Mouse (Mus musculus) liver, embryonic 14.5 days (tissue): ENCODE results near the gene Icam5. TPM values are rescaled to one million over a fixed set of nuclear protein-coding genes. Genes with fewer than 3 reads are reported as not detected.
"Not testable (repeated sequence)": the region's sequence is repeated elsewhere in the genome, so short reads cannot be mapped to it uniquely, and the experiment has no call there.

Experiments used
- ATAC-seq: fragments of 200-750 bp; cut with Nextera tagmentation; 2 replicates; pipeline ENCODE4 v1.8.0; 2017; ENCODE audit warnings: moderate number of reproducible peaks, mild to moderate bottlenecking, moderate library complexity; ENCODE audit not compliant: insufficient read depth
- DNase-seq, 3 experiments: peaks; one replicate each; pipeline ENCODE4 v3.0.0-alpha.2; 2012 to 2013; ENCODE audit warnings: low read depth in 3 of 3, low spot score in 3 of 3
- H3K27ac ChIP-seq: fragments of 300-500 bp; sonication (generic); 2 replicates; pipeline ENCODE4 v1.5.1; 2014; ENCODE audit warnings: moderate library complexity, mild to moderate bottlenecking, control low read depth, inconsistent platforms
- H3K27me3 ChIP-seq: fragments of 300-500 bp; sonication (generic); 2 replicates; pipeline ENCODE4 v1.6.1; 2014; ENCODE audit warnings: mild to moderate bottlenecking, low read length, moderate library complexity; ENCODE audit not compliant: control insufficient read depth, insufficient read depth
- H3K36me3 ChIP-seq: fragments of 300-500 bp; sonication (generic); replicated peaks from 2 replicates; pipeline ENCODE4 v1.6.1; 2014; ENCODE audit warnings: low read depth; ENCODE audit not compliant: control insufficient read depth, insufficient read depth
- H3K4me1 ChIP-seq, 2 experiments: fragments of 200-500 bp in 1 of 2; fragments of 300-500 bp in 1 of 2; sonication (generic) in 1 of 2; replicated peaks; 2 replicates each; pipeline ENCODE4 v1.6.1; 2012 to 2014; ENCODE audit warnings: antibody characterized with exemption in 1 of 2, inconsistent platforms in 1 of 2, low read length in 1 of 2; ENCODE audit not compliant: control insufficient read depth in 2 of 2, insufficient read depth in 2 of 2
- H3K4me2 ChIP-seq: fragments of 300-500 bp; sonication (generic); 2 replicates; pipeline ENCODE4 v1.6.1; 2014; ENCODE audit warnings: low read depth, mild to moderate bottlenecking, control low read depth, moderate library complexity
- H3K4me3 ChIP-seq, 2 experiments: fragments of 200-500 bp in 1 of 2; fragments of 300-500 bp in 1 of 2; sonication (generic) in 1 of 2; 2 replicates each; pipeline ENCODE4 v1.5.1; 2012 to 2014; ENCODE audit warnings: low read depth in 2 of 2, low read length in 2 of 2, mild to moderate bottlenecking in 2 of 2, control low read depth in 1 of 2, inconsistent platforms in 1 of 2, moderate library complexity in 1 of 2; ENCODE audit not compliant: insufficient read depth in 1 of 2
- H3K9ac ChIP-seq: fragments of 300-500 bp; sonication (generic); replicated peaks from 2 replicates; pipeline ENCODE4 v1.6.1; 2014; ENCODE audit warnings: mild to moderate bottlenecking, control low read depth, moderate library complexity
- H3K9me3 ChIP-seq: fragments of 300-500 bp; sonication (generic); 2 replicates; pipeline ENCODE4 v1.6.1; 2016; ENCODE audit warnings: low read length, mixed read lengths; ENCODE audit not compliant: control insufficient read depth
- CTCF ChIP-seq: IDR thresholded peaks from 2 replicates; pipeline ENCODE4 v1.5.1; 2016; ENCODE audit warnings: antibody characterized with exemption, low read depth, control low read depth
- EP300 ChIP-seq: IDR thresholded peaks from 2 replicates; pipeline ENCODE4 v1.6.1; 2016; ENCODE audit warnings: antibody characterized with exemption, low read depth
- WGBS: fragments of 180-500 bp; shearing (Covaris S2); extraction: QIAGEN DNeasy Blood & Tissue Kit; methylation state at CpG from one replicate; pipeline ENCODE4 v1.1.7; 2014; ENCODE audit not compliant: insufficient replicate concordance; 5-methylcytosine and 5-hydroxymethylcytosine counted together
- polyA plus RNA-seq, 2 experiments: library from polyadenylated mRNA; depleted of rRNA in 1 of 2; stranded (reverse) in 1 of 2; unstranded in 1 of 2; fragments of >200 nt; fragmentation: Nextera tagmentation in 1 of 2; extraction: Ambion mirVana in 1 of 2; gene quantifications; 2 replicates each; pipeline versions ENCODE4 v1.2.1 to v1.2.3; 2012 to 2014

The Icam5 gene
- polyA plus RNA-seq, 2 experiments, result 0.28 to 0.87 TPM

- no peak overlapping the region for H3K4me3 ChIP-seq
- WGBS, result 86% methylated on average over 10 of the region's 10 CpGs
- ATAC-seq (no peak), DNase-seq (no peak)
- H3K9ac ChIP-seq, result no peak overlapping the region
- no peaks in the 10 kb centered on the region for H3K9me3 ChIP-seq
- TF ChIP-seq CTCF (no peak), EP300 (no peak)
- H3K36me3 ChIP-seq, result no peaks in the 10 kb centered on the region; the same call in 1 of the 2 replicates
- no peak overlapping the region for H3K27ac ChIP-seq
- no peak overlapping the region for H3K4me2 ChIP-seq
- no peaks in the 10 kb centered on the region for H3K27me3 ChIP-seq
- peaks cover 9 to 14% of the 10 kb centered on the region in 2 experiments for H3K4me1 ChIP-seq
Observed at GRCm38 (mm10) chr9:21007313-21007952, 24.4 kb upstream of the Icam5 start.

- WGBS, result 71% methylated on average over 7 of the region's 7 CpGs
- no peak overlapping the region for H3K4me3 ChIP-seq
- ATAC-seq (no peak), DNase-seq (no peak)
- TF ChIP-seq CTCF, result peak; percentile 55
- no peak for TF ChIP-seq EP300
- H3K9me3 ChIP-seq, result no peaks in the 10 kb centered on the region
- peaks cover 9 to 15% of the 10 kb centered on the region in 2 experiments for H3K4me1 ChIP-seq
- H3K9ac ChIP-seq, result no peak overlapping the region
- no peaks in the 10 kb centered on the region; the same call in 1 of the 2 replicates for H3K36me3 ChIP-seq
- no peaks in the 10 kb centered on the region for H3K27me3 ChIP-seq
- H3K4me2 ChIP-seq, result no peak overlapping the region
- H3K27ac ChIP-seq, result no peak overlapping the region
Observed at GRCm38 (mm10) chr9:21008007-21008406, 23.9 kb upstream of the Icam5 start.

DNA sequence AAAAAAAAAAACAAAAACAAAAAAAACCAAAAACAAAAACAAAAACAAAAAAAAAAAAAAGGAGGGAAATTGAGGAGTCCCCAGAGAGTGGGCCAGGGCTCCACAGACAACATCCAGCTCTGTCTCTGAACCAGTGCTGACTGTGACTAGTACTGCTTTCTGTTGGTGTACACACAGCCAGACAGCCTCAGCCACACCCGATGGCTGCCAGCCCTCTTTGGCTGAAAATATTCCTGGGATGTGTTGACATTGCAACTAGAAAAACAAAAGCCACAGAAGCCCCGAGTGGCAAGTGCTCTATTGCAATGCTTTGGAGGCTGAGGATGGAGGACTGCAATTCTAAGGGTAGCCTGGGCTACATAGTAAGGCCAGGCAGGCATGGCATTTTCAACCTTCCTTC is 21.5 kb upstream of the Icam5 start:
- Histone ChIP-seq H3K27ac (no peak overlapping the region), H3K27me3 (peaks cover 12% of the 10 kb centered on the region), H3K9me3 (no peaks in the 10 kb centered on the region), H3K4me3 (no peak overlapping the region), H3K9ac (no peak overlapping the region), H3K36me3 (no peaks in the 10 kb centered on the region; the same call in 1 of the 2 replicates), H3K4me1 (peaks cover 6 to 16% of the 10 kb centered on the region in 2 experiments), H3K4me2 (no peak overlapping the region)
- ATAC-seq (no peak), DNase-seq (no peak)
- TF ChIP-seq CTCF, result no peak
- no peak for TF ChIP-seq EP300
- WGBS, result 39% methylated on average over 2 of the region's 2 CpGs

DNA sequence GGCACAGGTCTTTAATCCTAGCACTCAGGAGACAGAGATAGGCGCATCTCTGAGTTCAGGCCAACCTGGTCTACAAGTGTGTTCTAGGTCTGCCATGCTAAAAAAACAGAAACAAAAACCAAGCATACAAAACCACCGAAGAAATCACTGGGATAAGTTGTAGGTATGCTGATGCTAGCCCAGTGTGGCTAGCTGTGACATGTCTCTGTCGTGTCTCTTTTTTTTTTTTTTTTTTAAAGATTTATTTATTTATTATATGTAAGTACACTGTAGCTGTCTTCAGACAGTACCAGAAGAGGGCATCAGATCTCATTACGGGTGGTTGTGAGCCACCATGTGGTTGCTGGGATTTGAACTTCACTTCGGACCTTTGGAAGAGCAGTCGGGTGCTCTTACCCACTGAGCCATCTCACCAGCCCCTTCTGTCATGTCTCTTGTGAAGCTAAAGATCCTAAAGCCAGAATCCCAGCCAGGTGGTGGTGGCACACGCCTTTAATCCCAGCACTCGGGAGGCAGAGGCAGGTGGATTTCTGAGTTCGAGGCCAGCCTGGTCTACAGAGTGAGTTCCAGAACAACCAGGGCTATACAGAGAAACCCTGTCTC is 20.8 kb upstream of the Icam5 start:
- H3K4me2 ChIP-seq, H3K9ac ChIP-seq, H3K4me3 ChIP-seq, DNase-seq, ATAC-seq, H3K36me3 ChIP-seq, H3K9me3 ChIP-seq, H3K27ac ChIP-seq: not testable (repeated sequence)
- peaks cover 19% of the 10 kb centered on the region for H3K27me3 ChIP-seq
- 61% methylated on average over 9 of the region's 9 CpGs for WGBS
- peaks cover 6 to 17% of the 10 kb centered on the region in 2 experiments for H3K4me1 ChIP-seq

DNA sequence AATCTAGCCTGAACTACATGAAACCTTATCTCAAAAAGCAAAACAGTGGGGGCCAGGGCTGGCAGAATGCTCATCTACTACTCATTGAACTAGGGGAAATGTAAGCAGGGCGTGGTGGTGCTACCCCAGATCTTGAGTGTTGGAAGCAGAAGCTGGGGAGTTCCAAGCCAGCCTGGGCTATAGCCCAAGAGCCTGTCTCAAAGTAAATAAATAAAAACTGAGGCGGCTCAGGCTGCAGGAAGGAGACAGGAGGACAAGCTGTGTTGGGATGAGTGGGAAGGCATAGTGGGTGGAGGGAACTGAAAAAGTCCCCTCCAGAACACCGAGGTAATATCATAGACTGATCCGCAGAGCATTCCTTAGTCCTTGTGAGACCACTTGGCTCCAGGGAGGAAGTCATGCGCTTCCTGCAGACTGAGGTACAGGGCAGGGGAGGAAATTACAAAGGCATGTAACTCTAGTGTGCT is 20.0 kb upstream of the Icam5 start:
- Histone ChIP-seq H3K4me1 (peaks cover 6 to 23% of the 10 kb centered on the region in 2 experiments), H3K36me3 (no peaks in the 10 kb centered on the region; the same call in 1 of the 2 replicates), H3K27me3 (peaks cover 27% of the 10 kb centered on the region), H3K9me3 (no peaks in the 10 kb centered on the region), H3K4me3 (no peak overlapping the region), H3K4me2 (no peak overlapping the region; the same call in 1 of the 2 replicates), H3K27ac (no peak overlapping the region; the same call in none of the 2 replicates), H3K9ac (peak overlapping the region; percentile 15)
- WGBS, result 14% methylated on average over 5 of the region's 5 CpGs
- no peak for DNase-seq
- no peak for TF ChIP-seq EP300
- no peak for TF ChIP-seq CTCF
- ATAC-seq, result no peak
